Mouse (Mus musculus) embryonic fibroblast, embryonic 13.5 days (primary cell): Measurements from ENCODE around the gene Rxra.

Experiments
- CTCF ChIP-seq: IDR thresholded peaks from 2 replicates; pipeline ENCODE4 v1.5.1; 2011; ENCODE audit warnings: mild to moderate bottlenecking, control low read depth, low read length, moderate library complexity, borderline replicate concordance; ENCODE audit not compliant: insufficient read depth
- POLR2A ChIP-seq: IDR thresholded peaks from 2 replicates; pipeline ENCODE4 v1.6.1; 2011; ENCODE audit warnings: low read depth, mild to moderate bottlenecking, control low read depth, low read length, moderate library complexity

- TF ChIP-seq CTCF (no peak), POLR2A (no peak)
These were observed 40.1 kb downstream of the Rxra start for GRCm38 (mm10) chr2:27716339-27716738.
